Mouse (Mus musculus): Measurements from ENCODE around the gene Blm. TPM values are rescaled to one million over a fixed set of nuclear protein-coding genes. Genes with fewer than 3 reads are reported as not detected.

Blm gene
- total and polyA plus RNA-seq, 3 experiments: 24.1 to 56.2 (median 36.4) TPM

GRCm38 (mm10) chr7:80414303-80414855 lies 120.5 kb downstream of the Blm start:
- Histone ChIP-seq H3K27ac (ENCODE audit: insufficient read depth, low read depth) (no peak overlapping the region), H3K9ac (ENCODE audit: insufficient read depth, low read depth) (no peak overlapping the region)
- in situ Hi-C loops (cut with MboI; ENCODE audit: low pct_ligation_motif_present, low pct_unique_long_range_greater_than_20kb, low sequenced_read_pairs): no loop called here

DNA sequence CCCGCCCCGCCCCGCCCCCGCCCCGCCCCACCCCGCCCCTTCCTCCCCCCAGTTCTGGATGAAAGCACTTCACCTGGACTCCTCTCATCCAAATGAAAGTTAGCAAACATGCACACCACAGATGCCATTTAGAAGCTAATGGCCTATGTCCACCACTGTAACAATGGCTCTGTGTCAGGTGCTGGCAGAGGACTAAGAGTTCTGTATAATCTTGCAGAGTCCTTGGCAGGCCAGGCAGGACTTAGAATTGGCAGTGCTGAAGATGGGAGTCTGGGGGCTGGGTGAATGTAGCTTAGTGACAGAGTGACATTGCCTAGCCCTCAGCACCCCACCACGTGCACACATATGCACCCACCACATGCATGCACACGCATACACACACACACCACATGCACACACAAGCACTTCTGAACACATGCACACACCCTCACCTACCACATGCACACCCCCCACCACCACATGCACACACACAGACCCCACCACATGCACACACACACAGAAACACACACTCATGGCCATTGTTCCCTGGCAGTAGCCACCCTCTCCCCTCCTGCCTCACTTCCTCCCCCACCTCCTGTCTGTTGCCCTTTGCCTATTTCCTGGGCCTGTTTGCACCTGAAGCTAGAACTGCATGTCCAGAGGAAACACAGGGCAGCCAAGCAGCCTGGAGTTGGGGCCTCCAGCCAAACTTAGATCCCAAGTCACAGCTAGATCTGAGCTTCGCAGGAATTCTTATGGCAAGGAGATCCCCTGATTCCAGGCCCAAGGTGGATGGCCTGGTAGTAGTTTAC lies 121.2 kb downstream of the Blm start:
- no peak overlapping the region for H3K4me3 ChIP-seq (replicated peaks in 1 of 3; ENCODE audit: low read depth in 2 of 3, low read length in 2 of 3, poor library complexity in 1 of 3)
- H3K27ac ChIP-seq (ENCODE audit: insufficient read depth, low read depth): no peak overlapping the region
- TF ChIP-seq CTCF (conservative IDR thresholded peaks at IDR 0.05 in 1 of 2, IDR thresholded peaks at IDR 0.05 in 1 of 2; ENCODE audit: low read depth in 2 of 2, low read length in 2 of 2) (no peak), TBP (conservative IDR thresholded peaks at IDR 0.05; ENCODE audit: low read depth, low read length) (no peak), NRF1 (IDR thresholded peaks at IDR 0.05; ENCODE audit: low read depth, low read length) (no peak), ZMIZ1 (IDR thresholded peaks at IDR 0.05; ENCODE audit: low read depth, low read length) (no peak), ZNF384 (IDR thresholded peaks at IDR 0.05; ENCODE audit: low read depth, low read length) (no peak), USF1 (IDR thresholded peaks at IDR 0.05; ENCODE audit: low read depth, low read length) (no peak), CHD1 (IDR thresholded peaks at IDR 0.05; ENCODE audit: low read depth, low read length) (no peak)
- H3K9ac ChIP-seq (ENCODE audit: insufficient read depth, low read depth): no peak overlapping the region
- in situ Hi-C loops (cut with MboI; ENCODE audit: low pct_ligation_motif_present, low pct_unique_long_range_greater_than_20kb, low sequenced_read_pairs): no loop called here
- no peaks in the 10 kb centered on the region for H3K36me3 ChIP-seq (replicated peaks in 1 of 2; ENCODE audit: control insufficient read depth in 1 of 2, insufficient read depth in 1 of 2, low read length in 1 of 2)
- no peaks in the 10 kb centered on the region for H3K79me2 ChIP-seq (replicated peaks; ENCODE audit: control insufficient read depth, extremely low read depth, insufficient read depth, poor library complexity, severe bottlenecking)
- H3K4me2 ChIP-seq (ENCODE audit: insufficient read depth, low read depth, poor library complexity, severe bottlenecking): no peak overlapping the region
- H3K27me3 ChIP-seq (replicated peaks): no peaks in the 10 kb centered on the region
- no peak for DNase-seq (ENCODE audit: extremely low read depth)
- dilution Hi-C loops (cut with MboI; ENCODE audit: extremely low pct_ligation_motif_present, extremely low pct_unique_long_range_greater_than_20kb, low sequenced_read_pairs): no loop called here
- peaks cover 15 to 62% of the 10 kb centered on the region in 2 experiments for H3K4me1 ChIP-seq (ENCODE audit: control insufficient read depth in 1 of 2, insufficient read depth in 2 of 2)
- no peaks in the 10 kb centered on the region for H3K9me3 ChIP-seq (replicated peaks; ENCODE audit: low read length)

More at GRCm38 (mm10) chr7:80414303-80414855, 120.5 kb downstream of the Blm start:
- H3K4me2 ChIP-seq (ENCODE audit: insufficient read depth, low read depth, poor library complexity, severe bottlenecking): no peak overlapping the region
- dilution Hi-C loops (cut with MboI; ENCODE audit: extremely low pct_ligation_motif_present, extremely low pct_unique_long_range_greater_than_20kb, low sequenced_read_pairs): no loop called here
- H3K27me3 ChIP-seq (replicated peaks): no peaks in the 10 kb centered on the region
- no peak for TF ChIP-seq MEF2A (IDR thresholded peaks at IDR 0.05; ENCODE audit: borderline replicate concordance, low read depth, low read length)
- TF ChIP-seq ZNF384 (IDR thresholded peaks at IDR 0.05; ENCODE audit: low read depth, low read length): no peak
- no peak for TF ChIP-seq TBP (conservative IDR thresholded peaks at IDR 0.05; ENCODE audit: low read depth, low read length)
- TF ChIP-seq ETS1 (conservative IDR thresholded peaks at IDR 0.05; ENCODE audit: low read depth, low read length): no peak
- no peak for TF ChIP-seq POLR2AphosphoS2 (IDR thresholded peaks at IDR 0.05; ENCODE audit: low read depth, low read length)
- TF ChIP-seq SMC3 (IDR thresholded peaks at IDR 0.05; ENCODE audit: low read depth, low read length): no peak
- TF ChIP-seq RCOR1 (conservative IDR thresholded peaks at IDR 0.05; ENCODE audit: low read depth, low read length): no peak
- H3K4me1 ChIP-seq (ENCODE audit: control insufficient read depth in 1 of 2, insufficient read depth in 2 of 2): peaks cover 19 to 69% of the 10 kb centered on the region in 2 experiments
- DNase-seq (ENCODE audit: extremely low read depth): no peak
- H3K4me3 ChIP-seq (replicated peaks in 1 of 3; ENCODE audit: low read depth in 2 of 3, low read length in 2 of 3, poor library complexity in 1 of 3): no peak overlapping the region
- H3K9me3 ChIP-seq (replicated peaks; ENCODE audit: low read length): no peaks in the 10 kb centered on the region
- no peaks in the 10 kb centered on the region for H3K36me3 ChIP-seq (replicated peaks in 1 of 2; ENCODE audit: control insufficient read depth in 1 of 2, insufficient read depth in 1 of 2, low read length in 1 of 2)
- no peaks in the 10 kb centered on the region for H3K79me2 ChIP-seq (replicated peaks; ENCODE audit: control insufficient read depth, extremely low read depth, insufficient read depth, poor library complexity, severe bottlenecking)

Measured in CH12.LX (cell line).